Mouse (Mus musculus): Measurements from ENCODE around the gene Hyal3. TPM values are rescaled to one million over a fixed set of nuclear protein-coding genes. Genes with fewer than 3 reads are reported as not detected.
"Not testable (repeated sequence)": the region's sequence is repeated elsewhere in the genome, so short reads cannot be mapped to it uniquely, and the experiment has no call there.

The Hyal3 gene
- total RNA-seq, 2 experiments from 2014 or later = 1.5 to 2.1 TPM

DNA sequence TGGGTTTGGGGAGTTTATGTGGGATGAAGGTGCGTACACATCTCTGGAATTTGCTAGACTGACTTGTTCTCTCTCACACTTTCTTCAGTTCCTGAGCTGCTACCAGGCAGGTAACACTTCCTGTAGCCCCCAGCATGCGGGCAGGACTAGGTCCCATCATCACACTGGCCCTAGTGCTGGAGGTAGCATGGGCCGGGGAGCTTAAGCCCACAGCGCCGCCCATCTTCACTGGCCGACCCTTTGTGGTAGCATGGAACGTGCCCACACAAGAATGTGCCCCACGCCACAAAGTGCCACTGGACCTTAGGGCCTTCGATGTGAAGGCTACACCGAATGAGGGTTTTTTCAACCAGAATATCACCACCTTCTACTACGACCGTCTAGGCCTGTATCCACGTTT lies 10.6 kb upstream of the Hyal3 start:
- DNase-seq = no peak
- intact Hi-C loops (cut with DNase I) = no loop called here

GRCm38 (mm10) chr9:107570845-107571244 lies 9.8 kb upstream of the Hyal3 start:
- intact Hi-C loops (cut with DNase I) = no loop called here
- no peak for DNase-seq

GRCm38 (mm10) chr9:107571534-107572326 lies 8.9 kb upstream of the Hyal3 start:
- DNase-seq = no peak
- intact Hi-C loops (cut with DNase I) = no loop called here

DNA sequence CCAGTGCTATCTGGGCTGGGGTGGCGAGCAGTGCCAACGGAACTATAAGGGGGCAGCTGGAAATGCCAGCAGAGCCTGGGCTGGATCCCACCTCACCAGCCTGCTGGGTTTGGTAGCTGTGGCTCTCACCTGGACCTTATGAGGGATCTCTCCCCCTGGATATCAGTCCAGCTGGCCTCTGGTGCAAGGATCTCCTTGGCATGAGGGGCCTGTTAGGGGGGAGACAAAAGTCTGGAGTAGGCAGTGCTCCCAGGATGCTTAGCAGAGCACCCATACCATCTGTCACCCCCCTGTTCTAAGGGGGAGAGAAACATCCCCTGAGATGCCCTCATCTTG lies 8.3 kb upstream of the Hyal3 start:
- no peak for DNase-seq
- intact Hi-C loops (cut with DNase I) = no loop called here

DNA sequence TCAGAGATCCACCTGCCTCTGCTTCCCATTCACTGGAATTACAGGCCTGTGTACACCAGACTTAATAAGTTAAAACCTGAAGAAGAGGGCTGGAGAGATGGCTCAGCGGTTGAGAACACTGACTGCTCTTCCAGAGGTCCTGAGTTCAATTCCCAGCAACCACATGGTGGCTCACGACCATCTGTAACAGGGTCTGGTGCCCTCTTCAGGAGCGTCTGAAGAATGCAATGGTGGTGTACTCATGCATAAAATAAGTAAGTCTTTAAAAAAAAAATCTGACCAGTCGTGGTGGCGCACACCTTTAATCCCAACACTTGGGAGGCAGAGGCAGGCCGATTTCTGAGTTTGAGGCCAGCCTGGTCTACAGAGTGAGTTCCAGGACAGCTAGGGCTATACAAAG lies 6.8 kb upstream of the Hyal3 start:
- intact Hi-C loops (cut with DNase I); DNase-seq: not testable (repeated sequence)

GRCm38 (mm10) chr9:107575579-107576356 lies 4.8 kb upstream of the Hyal3 start:
- DNase-seq = no peak
- intact Hi-C loops (cut with DNase I) = no loop called here

- intact Hi-C loops (cut with DNase I) = no loop called here
- peak; percentile 90 for DNase-seq
Measured at GRCm38 (mm10) chr9:107576357-107577107, 4.1 kb upstream of the Hyal3 start, which contains the start of gene Hyal1. Gene Hyal1 (plus strand): TSS chr9:107576927.

DNA sequence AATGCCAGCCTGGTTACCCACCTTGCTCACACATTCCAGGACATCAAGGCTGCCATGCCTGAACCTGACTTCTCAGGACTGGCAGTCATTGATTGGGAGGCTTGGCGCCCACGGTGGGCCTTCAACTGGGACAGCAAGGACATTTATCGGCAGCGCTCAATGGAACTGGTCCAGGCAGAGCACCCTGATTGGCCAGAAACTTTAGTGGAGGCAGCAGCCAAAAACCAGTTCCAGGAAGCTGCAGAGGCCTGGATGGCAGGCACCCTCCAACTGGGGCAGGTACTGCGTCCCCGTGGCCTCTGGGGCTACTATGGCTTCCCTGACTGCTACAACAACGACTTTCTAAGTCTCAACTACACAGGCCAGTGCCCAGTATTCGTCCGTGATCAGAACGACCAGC lies 2.7 kb upstream of the Hyal3 start:
- intact Hi-C loops (cut with DNase I) = no loop called here
- DNase-seq = no peak

GRCm38 (mm10) chr9:107578587-107578986 lies 2.0 kb upstream of the Hyal3 start, which contains the start of gene Naa80:
Gene Naa80 (plus strand): TSS chr9:107578887.
- intact Hi-C loops (cut with DNase I) = no loop called here
- no peak for DNase-seq

DNA sequence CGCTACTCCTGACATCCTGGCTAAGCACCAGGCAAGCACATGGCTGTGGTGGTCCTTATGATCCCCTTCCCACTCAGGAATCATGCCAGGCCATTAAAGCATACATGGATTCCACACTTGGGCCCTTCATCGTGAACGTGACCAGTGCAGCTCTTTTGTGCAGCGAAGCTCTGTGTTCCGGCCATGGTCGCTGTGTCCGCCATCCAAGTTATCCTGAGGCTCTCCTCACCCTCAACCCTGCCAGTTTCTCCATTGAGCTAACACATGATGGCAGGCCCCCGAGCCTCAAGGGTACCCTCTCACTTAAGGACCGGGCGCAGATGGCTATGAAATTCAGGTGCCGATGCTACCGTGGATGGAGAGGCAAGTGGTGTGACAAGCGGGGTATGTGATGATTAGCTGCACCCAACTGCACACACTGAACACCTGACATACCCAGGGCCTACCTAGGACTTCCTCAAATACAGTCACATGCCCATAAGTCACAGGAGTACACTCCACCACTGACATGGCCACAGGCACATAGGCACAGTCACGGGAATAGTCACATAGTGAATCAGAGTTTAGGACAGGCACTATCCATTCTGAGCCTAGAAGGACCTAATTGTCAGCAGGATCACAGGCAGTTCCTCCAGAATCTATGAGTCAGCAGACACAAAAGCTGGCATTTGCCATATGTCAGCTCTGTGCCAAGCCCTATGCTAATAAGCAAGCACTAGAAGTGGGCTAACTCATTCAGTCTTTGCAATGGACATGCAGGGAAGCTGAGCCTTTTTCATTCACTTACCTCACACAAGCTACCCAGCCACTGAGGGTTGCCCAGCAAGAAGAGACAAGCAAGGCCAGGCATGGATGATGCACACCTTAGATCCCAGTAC lies 1.4 kb upstream of the Hyal3 start:
- intact Hi-C loops (cut with DNase I) = no loop called here
- no peak for DNase-seq

DNA sequence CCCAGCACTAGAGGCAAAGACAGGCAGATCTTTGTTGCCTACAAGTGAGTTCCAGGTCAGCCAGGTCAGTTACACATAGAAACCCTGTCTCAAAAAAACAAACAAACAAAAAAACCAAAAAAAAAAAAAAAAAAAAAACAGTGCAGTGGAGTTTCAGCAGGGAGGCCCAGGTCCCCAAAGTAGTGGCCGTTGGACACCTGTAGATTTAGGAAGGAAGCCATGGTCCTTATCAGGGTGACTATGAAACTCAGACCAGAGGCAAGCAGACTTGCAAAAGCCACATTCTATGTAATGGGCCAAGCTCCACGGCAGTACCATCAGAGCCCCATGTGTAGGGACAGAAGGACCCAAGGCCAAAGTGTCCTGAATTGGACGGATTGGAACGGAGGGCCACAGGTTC lies 966 bp downstream of the Hyal3 start:
- intact Hi-C loops (cut with DNase I) = no loop called here
- DNase-seq = no peak

- DNase-seq = no peak
- intact Hi-C loops (cut with DNase I) = no loop called here
Measured at GRCm38 (mm10) chr9:107582509-107583062, 2.0 kb downstream of the Hyal3 start.

DNA sequence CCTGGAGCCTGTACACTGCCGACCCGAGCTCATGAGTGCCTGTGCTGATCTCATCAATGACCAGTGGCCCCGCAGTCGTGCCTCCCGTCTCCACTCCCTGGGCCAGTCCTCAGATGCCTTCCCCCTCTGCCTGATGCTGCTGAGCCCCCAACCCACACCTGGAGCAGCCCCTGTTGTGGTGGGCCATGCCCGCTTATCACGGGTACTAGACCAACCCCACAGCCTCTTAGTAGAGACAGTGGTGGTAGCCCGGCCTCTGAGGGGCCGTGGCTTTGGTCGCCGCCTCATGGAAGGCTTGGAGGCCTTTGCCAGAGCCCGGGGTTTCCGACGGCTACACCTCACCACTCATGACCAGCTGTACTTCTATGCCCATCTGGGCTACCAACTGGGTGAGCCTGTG lies 2.6 kb downstream of the Hyal3 start:
- DNase-seq = no peak

DNA sequence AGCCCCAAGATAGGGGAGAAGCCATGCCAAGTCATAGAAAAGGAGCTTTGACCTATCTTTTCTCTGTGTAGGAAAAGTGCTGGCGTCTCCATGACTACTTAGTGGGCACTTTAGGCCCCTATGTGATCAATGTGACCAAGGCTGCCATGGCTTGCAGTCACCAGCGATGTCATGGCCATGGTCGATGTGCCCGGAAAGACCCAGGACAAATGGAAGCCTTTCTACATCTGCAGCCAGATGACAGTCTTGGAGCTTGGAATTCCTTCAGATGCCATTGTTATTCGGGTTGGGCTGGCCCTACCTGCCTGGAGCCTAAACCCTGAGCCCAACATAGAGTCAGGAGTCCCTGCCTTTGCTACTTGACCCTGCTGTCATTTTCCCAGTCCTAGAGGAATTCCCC lies 5.9 kb downstream of the Hyal3 start:
- DNase-seq = no peak
- intact Hi-C loops (cut with DNase I) = no loop called here

More for the DNA sequence above, 2.6 kb downstream of the Hyal3 start:
- intact Hi-C loops (cut with DNase I) = no loop called here

- DNase-seq = peak; percentile 97
- intact Hi-C loops (cut with DNase I) = no loop called here
Measured at GRCm38 (mm10) chr9:107586974-107587832, 6.6 kb downstream of the Hyal3 start, which contains the start of gene Ifrd2. Gene Ifrd2 (plus strand): TSS chr9:107587642.

GRCm38 (mm10) chr9:107587833-107588639 lies 7.4 kb downstream of the Hyal3 start:
- peak; percentile 39 for DNase-seq
- intact Hi-C loops (cut with DNase I) = no loop called here

GRCm38 (mm10) chr9:107590058-107590772 lies 9.6 kb downstream of the Hyal3 start:
- DNase-seq = no peak
- intact Hi-C loops (cut with DNase I) = no loop called here

GRCm38 (mm10) chr9:107590773-107591060 lies 10.1 kb downstream of the Hyal3 start:
- no peak for DNase-seq
- intact Hi-C loops (cut with DNase I) = no loop called here

Measured in left cerebral cortex, postnatal 4 days (tissue).